Mouse (Mus musculus) thymus, postnatal 4 days (tissue): ENCODE measurements around the gene Emd.

Experiments
- DNase-seq: peaks from one replicate; pipeline ENCODE4 v3.0.0; 2021

Emd gene

GRCm38 (mm10) chrX:74277916-74278315 lies 23.4 kb downstream of the Emd start:
- no peak for DNase-seq

DNA sequence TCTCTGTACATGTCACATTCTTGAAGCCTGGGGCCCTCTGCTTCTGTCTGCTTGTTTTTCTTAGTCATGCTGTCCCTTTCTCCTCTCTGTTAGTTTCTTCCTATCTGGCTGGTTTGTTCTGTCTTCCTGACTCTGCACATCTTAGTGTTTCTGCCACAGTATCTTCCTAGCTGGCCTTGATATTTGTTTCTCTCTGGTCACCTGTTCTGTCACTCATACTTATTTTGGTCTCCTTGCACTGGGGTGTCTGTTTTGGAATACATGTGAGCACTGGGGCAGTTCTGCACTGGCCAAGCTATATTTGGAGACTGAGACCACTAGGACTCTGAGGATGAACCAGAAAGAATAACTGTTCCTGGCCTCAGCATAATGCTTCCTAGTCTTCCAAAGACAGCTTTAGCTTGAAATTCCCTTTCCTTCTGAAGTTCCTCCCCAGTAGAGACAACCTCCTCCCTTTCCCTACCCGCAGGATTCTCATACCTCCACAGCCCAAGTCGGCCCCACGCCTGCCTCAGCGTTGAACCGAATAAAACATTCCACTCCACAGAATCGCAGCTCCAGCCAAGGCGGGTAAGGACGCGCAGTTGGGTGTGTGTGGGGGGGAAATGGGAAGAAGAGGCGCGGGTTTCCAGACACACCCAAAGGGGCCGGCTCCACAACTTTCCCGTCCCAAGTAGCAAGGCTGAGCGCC lies 26.7 kb downstream of the Emd start:
- no peak for DNase-seq

- peak; percentile 62 for DNase-seq
These were observed 27.4 kb downstream of the Emd start, which contains the start of the genes Taz and Dnase1l1 for GRCm38 (mm10) chrX:74281732-74282394. TSS of gene Taz (plus strand) at chrX:74281912. TSS of gene Dnase1l1 (minus strand) at chrX:74282337.

DNA sequence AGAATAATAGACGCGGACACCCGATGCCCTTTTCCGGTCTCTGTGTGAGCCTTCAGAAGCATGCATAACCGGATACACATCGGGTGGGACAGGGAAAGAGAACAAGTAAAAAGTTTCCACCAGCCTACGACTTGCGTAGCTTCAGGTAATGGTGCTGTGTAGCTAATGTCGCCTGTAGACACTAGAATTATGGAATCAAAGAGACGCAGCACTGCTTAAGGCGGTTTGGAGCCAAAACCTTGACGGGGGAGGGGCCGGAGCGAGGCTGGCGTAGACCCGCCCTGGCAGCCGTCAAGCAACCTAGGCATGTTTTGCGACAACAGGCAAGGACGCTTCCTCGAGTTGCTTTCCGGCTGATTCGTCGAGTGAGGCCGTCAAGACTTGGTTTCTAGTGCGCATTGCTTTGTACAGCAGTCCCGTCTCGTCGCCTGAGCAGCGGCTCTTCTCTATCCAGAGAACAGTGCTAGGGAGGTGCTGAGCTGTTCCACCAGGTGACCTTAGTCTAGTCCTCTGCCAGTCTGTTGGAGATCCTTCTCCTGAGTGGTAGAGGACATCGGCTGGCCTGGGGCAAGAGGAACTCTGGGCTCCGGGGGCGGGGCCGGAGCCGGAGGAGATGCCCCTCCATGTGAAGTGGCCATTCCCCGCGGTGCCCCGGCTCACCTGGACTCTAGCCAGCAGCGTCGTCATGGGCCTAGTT lies 28.1 kb downstream of the Emd start:
- peak; percentile 90 for DNase-seq

GRCm38 (mm10) chrX:74283092-74283437 lies 28.6 kb downstream of the Emd start:
- no peak for DNase-seq

- DNase-seq: no peak
These were observed 38.9 kb downstream of the Emd start for GRCm38 (mm10) chrX:74293431-74293830.

DNA sequence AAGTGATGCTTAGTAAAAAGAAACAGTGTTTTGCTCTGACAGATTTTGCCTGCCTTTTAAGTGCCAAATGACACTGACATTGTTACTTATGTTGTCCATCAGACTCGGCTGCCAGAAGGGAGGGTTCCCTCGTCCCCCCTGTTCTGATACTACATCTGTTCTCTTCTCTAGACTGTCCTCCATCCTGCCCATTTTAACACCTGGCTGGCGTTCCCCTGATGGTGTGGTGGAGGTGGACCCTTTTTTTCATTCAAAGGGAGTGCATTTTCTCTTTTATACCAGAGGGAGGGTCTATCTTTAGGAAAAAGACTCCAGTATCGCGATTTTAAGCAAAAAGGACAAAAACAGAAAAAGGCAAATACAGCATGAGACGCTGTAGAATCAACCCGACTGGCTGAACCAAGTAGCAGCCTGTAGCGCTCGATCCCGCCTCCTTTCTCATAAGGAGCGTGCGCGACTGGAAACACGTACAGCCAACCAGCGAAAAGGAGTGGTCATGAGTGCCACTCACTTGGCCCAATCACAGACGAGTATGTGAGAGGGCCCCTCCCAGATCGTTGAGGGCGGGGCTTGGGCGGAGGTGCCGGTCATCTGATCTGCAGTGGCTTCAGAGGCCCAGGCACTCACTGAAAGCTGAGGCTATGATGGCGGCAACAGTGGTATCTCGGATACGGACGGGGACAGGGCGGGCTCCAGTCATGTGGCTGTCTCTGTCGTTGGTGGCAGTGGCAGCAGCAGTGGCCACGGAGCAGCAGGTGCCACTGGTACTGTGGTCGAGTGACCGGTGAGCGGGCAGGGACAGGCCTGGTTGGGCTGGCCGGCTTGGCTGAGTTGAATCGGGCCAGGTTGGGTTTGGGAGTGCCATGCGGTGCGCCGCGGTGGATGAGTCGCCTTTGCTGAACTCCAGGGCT lies 42.3 kb downstream of the Emd start, which contains the start of gene Atp6ap1:
Gene Atp6ap1, plus strand, starts transcription at position 560 of the 911 bp plus-strand sequence.
- peak; percentile 91 for DNase-seq

DNA sequence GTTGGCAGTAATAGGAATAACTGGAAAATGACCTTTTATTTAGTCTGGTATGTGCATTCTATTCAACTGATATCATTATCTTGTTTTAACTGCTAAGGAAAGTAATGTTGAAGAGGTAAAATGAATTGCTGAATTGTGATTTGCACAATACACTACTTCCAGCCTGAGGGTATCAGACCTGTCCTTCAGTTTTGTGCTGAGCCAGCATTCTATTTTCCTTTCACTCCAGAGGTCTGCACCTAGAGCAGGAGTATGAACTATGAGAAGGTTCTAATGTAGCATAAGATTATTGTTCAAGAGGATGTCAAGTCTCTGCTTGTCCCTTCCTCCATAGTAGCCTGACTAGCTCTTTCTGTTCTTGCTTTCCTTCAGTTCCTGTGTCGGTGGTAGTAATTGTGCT lies 43.9 kb downstream of the Emd start:
- no peak for DNase-seq

GRCm38 (mm10) chrX:74299721-74300120 lies 45.2 kb downstream of the Emd start:
- no peak for DNase-seq

DNA sequence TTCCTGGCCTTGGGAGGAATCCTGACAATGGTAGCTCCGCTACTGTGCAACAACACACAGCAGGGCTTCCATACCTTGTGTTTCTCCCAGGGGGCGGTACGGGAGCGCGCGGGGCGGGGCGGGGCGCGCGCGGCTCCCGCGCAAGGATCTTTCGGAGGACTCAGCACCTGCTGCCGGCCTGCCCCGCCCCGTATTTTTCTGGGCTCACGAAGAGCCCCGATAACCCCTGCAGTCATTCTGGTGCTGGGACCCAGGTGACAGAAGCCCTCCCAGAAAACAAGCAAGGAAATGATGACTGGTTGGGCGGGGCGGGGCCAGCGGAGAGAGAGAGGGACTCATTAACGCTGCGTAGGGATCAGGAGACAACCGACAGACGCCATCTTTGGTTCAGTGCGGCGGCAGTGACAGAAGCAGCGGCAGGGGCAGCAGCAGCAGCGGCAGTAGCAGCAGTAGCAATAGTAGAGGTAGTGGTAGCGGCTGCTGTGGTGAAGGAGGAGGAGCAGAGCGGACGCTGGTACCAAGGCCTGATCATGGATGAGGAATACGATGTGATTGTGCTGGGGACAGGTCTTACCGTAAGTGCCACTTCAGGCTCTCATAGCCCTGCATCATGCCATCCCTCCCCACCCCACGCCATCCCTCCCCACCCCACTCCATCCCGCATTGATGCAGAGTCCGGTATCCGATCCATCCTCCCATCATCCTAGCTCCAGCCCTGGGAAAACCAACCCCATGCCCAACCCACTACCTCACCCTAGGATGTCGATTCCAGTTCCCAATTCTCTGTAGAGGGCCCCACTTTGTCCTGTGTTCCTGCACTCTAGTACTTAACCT lies 50.6 kb downstream of the Emd start, which contains the start of gene Gdi1:
Gene Gdi1, plus strand, starts transcription at position 132 of the 834 bp plus-strand sequence.
- peak; percentile 84 for DNase-seq
